Mouse (Mus musculus): ENCODE results near the gene Slirp.

- no peak for TF ChIP-seq POLR2A (IDR thresholded peaks at IDR 0.05; ENCODE audit: extremely low read depth, insufficient read depth, low read length)
- TF ChIP-seq CTCF (IDR thresholded peaks at IDR 0.05; ENCODE audit: extremely low read depth, insufficient read depth, low read length), result no peak
Measured at GRCm38 (mm10) chr12:87405721-87406120, 38.0 kb upstream of the Slirp start.

All from cortical plate, adult 2 months (tissue).